Mouse (Mus musculus) myocyte (in vitro differentiated cells): ENCODE results near the gene Rab25.

Experiments used
- CEBPB ChIP-seq: IDR thresholded peaks from 2 replicates; pipeline ENCODE4 v1.6.1; 2011; ENCODE audit warnings: mild to moderate bottlenecking, moderate library complexity; ENCODE audit not compliant: poor library complexity, insufficient read depth, severe bottlenecking
- E2F4 ChIP-seq: IDR thresholded peaks from one replicate; pipeline ENCODE4 v1.6.1; 2011; ENCODE audit warnings: mild to moderate bottlenecking, control low read depth, moderate library complexity; ENCODE audit not compliant: insufficient read depth
- MAX ChIP-seq: IDR thresholded peaks from one replicate; pipeline ENCODE4 v1.6.1; 2011; ENCODE audit warnings: low read depth, mild to moderate bottlenecking, control low read depth
- MYOD1 ChIP-seq, 3 experiments: IDR thresholded peaks; one replicate each; pipeline ENCODE4 v1.6.1; 2011; ENCODE audit warnings: control low read depth in 2 of 3, low read depth in 2 of 3, mild to moderate bottlenecking in 2 of 3, moderate library complexity in 1 of 3; ENCODE audit not compliant: insufficient read length in 2 of 3, control insufficient read depth in 1 of 3
- MYOG ChIP-seq, 3 experiments: IDR thresholded peaks; one replicate each; pipeline ENCODE4 v1.6.1; 2011; ENCODE audit warnings: control low read depth in 2 of 3, low read depth in 2 of 3, mild to moderate bottlenecking in 2 of 3; ENCODE audit not compliant: insufficient read length in 2 of 3, control insufficient read depth in 1 of 3, insufficient read depth in 1 of 3
- POLR2A ChIP-seq: IDR thresholded peaks from one replicate; pipeline ENCODE4 v1.6.1; 2011; ENCODE audit warnings: low read depth, mild to moderate bottlenecking, control low read depth, moderate library complexity; ENCODE audit not compliant: insufficient read length
- POLR2AphosphoS2 ChIP-seq: IDR thresholded peaks from one replicate; pipeline ENCODE4 v1.6.1; 2011; ENCODE audit warnings: low read depth, control low read depth; ENCODE audit not compliant: insufficient read length
- SRF ChIP-seq: IDR thresholded peaks from one replicate; pipeline ENCODE4 v1.6.1; 2011; ENCODE audit warnings: low read depth; ENCODE audit not compliant: control insufficient read depth, insufficient read length
- TCF12 ChIP-seq: IDR thresholded peaks from one replicate; pipeline ENCODE4 v1.6.1; 2011; ENCODE audit warnings: mild to moderate bottlenecking, control low read depth; ENCODE audit not compliant: poor library complexity, insufficient read depth, severe bottlenecking
- USF1 ChIP-seq: IDR thresholded peaks from one replicate; pipeline ENCODE4 v1.6.1; 2011; ENCODE audit warnings: low read depth, mild to moderate bottlenecking, control low read depth, moderate library complexity

- no peak for TF ChIP-seq USF1
- TF ChIP-seq POLR2A = no peak
- TF ChIP-seq CEBPB = no peak
- no peak for TF ChIP-seq E2F4
- TF ChIP-seq POLR2AphosphoS2 = no peak
- no peak for TF ChIP-seq MAX
- no peak for TF ChIP-seq MYOD1 (IDR thresholded peaks at IDR 0.05; ENCODE audit: control insufficient read depth in 1 of 3, insufficient read length in 2 of 3, low read depth in 2 of 3)
- TF ChIP-seq MYOG (IDR thresholded peaks at IDR 0.05; ENCODE audit: control insufficient read depth in 1 of 3, insufficient read depth in 1 of 3, insufficient read length in 2 of 3, low read depth in 2 of 3) = no peak
- TF ChIP-seq TCF12 = no peak
- TF ChIP-seq SRF = no peak
Observed at GRCm38 (mm10) chr3:88540085-88540484, 8.0 kb downstream of the Rab25 start.
